Mouse (Mus musculus) stomach, postnatal 0 days (tissue): ENCODE data around the gene Gpr18. TPM values are rescaled to one million over a fixed set of nuclear protein-coding genes. Genes with fewer than 3 reads are reported as not detected.

ENCODE experiments used
- ATAC-seq: fragments of 200-750 bp; cut with Nextera tagmentation; 2 replicates; pipeline ENCODE4 v1.8.0; 2017; ENCODE audit not compliant: low FRiP score, low TSS enrichment
- DNase-seq: peaks from one replicate; pipeline ENCODE4 v3.0.0-alpha.2; 2016; ENCODE audit warnings: low spot score
- H3K27ac ChIP-seq: fragments of 300-500 bp; sonication (generic); replicated peaks from 2 replicates; pipeline ENCODE4 v1.5.1; 2014; ENCODE audit warnings: mild to moderate bottlenecking, control low read depth
- H3K27me3 ChIP-seq: fragments of 300-500 bp; sonication (generic); 2 replicates; pipeline ENCODE4 v1.6.1; 2014; ENCODE audit warnings: low read length; ENCODE audit not compliant: control insufficient read depth, insufficient read depth
- H3K36me3 ChIP-seq: fragments of 300-500 bp; sonication (generic); 2 replicates; pipeline ENCODE4 v1.6.1; 2014; ENCODE audit warnings: low read length, mixed read lengths; ENCODE audit not compliant: control insufficient read depth, insufficient read depth
- H3K4me1 ChIP-seq: fragments of 300-500 bp; sonication (generic); replicated peaks from 2 replicates; pipeline ENCODE4 v1.6.1; 2014; ENCODE audit warnings: antibody characterized with exemption; ENCODE audit not compliant: control insufficient read depth, insufficient read depth
- H3K4me2 ChIP-seq: fragments of 300-500 bp; sonication (generic); replicated peaks from 2 replicates; pipeline ENCODE4 v1.6.1; 2014; ENCODE audit warnings: low read depth, mild to moderate bottlenecking, control low read depth, moderate library complexity
- H3K4me3 ChIP-seq: fragments of 300-500 bp; sonication (generic); 2 replicates; pipeline ENCODE4 v1.5.1; 2014; ENCODE audit warnings: low read depth, low read length, control low read depth
- H3K9ac ChIP-seq: fragments of 300-500 bp; sonication (generic); 2 replicates; pipeline ENCODE4 v1.6.1; 2014; ENCODE audit warnings: mild to moderate bottlenecking, low read length, control low read depth, mixed read lengths
- H3K9me3 ChIP-seq: fragments of 300-500 bp; sonication (generic); 2 replicates; pipeline ENCODE4 v1.6.1; 2016; ENCODE audit warnings: low read length; ENCODE audit not compliant: control insufficient read depth
- CTCF ChIP-seq: IDR thresholded peaks from 2 replicates; pipeline ENCODE4 v1.5.1; 2016; ENCODE audit warnings: antibody characterized with exemption, low read depth, mild to moderate bottlenecking, moderate library complexity
- EP300 ChIP-seq: optimal IDR thresholded peaks from 2 replicates; pipeline ENCODE3; 2016; ENCODE audit warnings: antibody characterized with exemption
- WGBS: fragments of 180-500 bp; shearing (Covaris S2); extraction: QIAGEN DNeasy Blood & Tissue Kit; methylation state at CpG from one replicate; pipeline ENCODE4 v1.1.7; 2014; 5-methylcytosine and 5-hydroxymethylcytosine counted together
- polyA plus RNA-seq: library from polyadenylated mRNA; unstranded; fragments of >200 nt; fragmentation: Nextera tagmentation; extraction: Ambion mirVana; gene quantifications from 2 replicates; pipeline ENCODE4 v1.2.1, GENCODE M21; 2015

Gene Gpr18
- polyA plus RNA-seq, 1 experiment from 2014 or later: 0.06 TPM

- WGBS: 71% methylated on average over 8 of the region's 8 CpGs
- Histone ChIP-seq H3K27me3 (no peaks in the 10 kb centered on the region), H3K4me2 (no peak overlapping the region), H3K4me3 (no peak overlapping the region), H3K36me3 (peaks cover 9% of the 10 kb centered on the region; the same call in 1 of the 2 replicates), H3K4me1 (no peaks in the 10 kb centered on the region), H3K27ac (no peak overlapping the region), H3K9ac (no peak overlapping the region), H3K9me3 (no peaks in the 10 kb centered on the region)
- ATAC-seq: no peak
- TF ChIP-seq CTCF: no peak
- TF ChIP-seq EP300: no peak
- DNase-seq: no peak
Measured at GRCm38 (mm10) chr14:121906341-121906991, 9.1 kb downstream of the Gpr18 start.

GRCm38 (mm10) chr14:121904754-121905153, 10.8 kb downstream of the Gpr18 start:
- TF ChIP-seq EP300 (no peak), CTCF (no peak)
- H3K4me1 ChIP-seq: no peaks in the 10 kb centered on the region
- DNase-seq: no peak
- no peak for ATAC-seq
- H3K9me3 ChIP-seq: no peaks in the 10 kb centered on the region
- WGBS: 29% methylated on average over 3 of the region's 3 CpGs
- H3K4me2 ChIP-seq: no peak overlapping the region
- H3K9ac ChIP-seq: no peak overlapping the region
- no peak overlapping the region for H3K27ac ChIP-seq
- peaks cover 6% of the 10 kb centered on the region; the same call in 1 of the 2 replicates for H3K36me3 ChIP-seq
- H3K4me3 ChIP-seq: no peak overlapping the region
- no peaks in the 10 kb centered on the region for H3K27me3 ChIP-seq

- no peaks in the 10 kb centered on the region for H3K9me3 ChIP-seq
- no peaks in the 10 kb centered on the region for H3K4me1 ChIP-seq
- no peak overlapping the region for H3K4me3 ChIP-seq
- H3K9ac ChIP-seq: no peak overlapping the region
- no peak for TF ChIP-seq CTCF
- TF ChIP-seq EP300: no peak
- H3K36me3 ChIP-seq: peaks cover 6% of the 10 kb centered on the region; the same call in 1 of the 2 replicates
- DNase-seq (no peak), ATAC-seq (no peak)
- H3K27me3 ChIP-seq: no peaks in the 10 kb centered on the region
- 81% methylated on average over 7 of the region's 7 CpGs for WGBS
- H3K4me2 ChIP-seq: no peak overlapping the region
- no peak overlapping the region for H3K27ac ChIP-seq
Measured at GRCm38 (mm10) chr14:121903381-121903876, 12.2 kb downstream of the Gpr18 start.

- 94% methylated on average over 6 of the region's 6 CpGs for WGBS
- Histone ChIP-seq H3K4me3 (no peak overlapping the region), H3K9ac (no peak overlapping the region), H3K27me3 (no peaks in the 10 kb centered on the region), H3K4me1 (no peaks in the 10 kb centered on the region), H3K27ac (no peak overlapping the region), H3K36me3 (no peaks in the 10 kb centered on the region), H3K9me3 (no peaks in the 10 kb centered on the region), H3K4me2 (no peak overlapping the region)
- TF ChIP-seq EP300 (no peak), CTCF (no peak)
- DNase-seq (no peak), ATAC-seq (no peak)
Measured at GRCm38 (mm10) chr14:121901511-121901910, 14.1 kb downstream of the Gpr18 start.

GRCm38 (mm10) chr14:121899071-121899470, 16.5 kb downstream of the Gpr18 start:
- no peaks in the 10 kb centered on the region for H3K27me3 ChIP-seq
- no peak overlapping the region for H3K27ac ChIP-seq
- no peak overlapping the region for H3K4me3 ChIP-seq
- no peak for TF ChIP-seq EP300
- no peak for TF ChIP-seq CTCF
- no peak overlapping the region for H3K4me2 ChIP-seq
- no peak for ATAC-seq
- DNase-seq: no peak
- WGBS: 55% methylated on average over 3 of the region's 3 CpGs
- H3K9me3 ChIP-seq: no peaks in the 10 kb centered on the region
- H3K9ac ChIP-seq: no peak overlapping the region
- no peaks in the 10 kb centered on the region for H3K4me1 ChIP-seq
- no peaks in the 10 kb centered on the region for H3K36me3 ChIP-seq

- no peak for ATAC-seq
- 84% methylated on average over 11 of the region's 11 CpGs for WGBS
- Histone ChIP-seq H3K36me3 (no peaks in the 10 kb centered on the region), H3K27me3 (no peaks in the 10 kb centered on the region), H3K9me3 (no peaks in the 10 kb centered on the region), H3K4me3 (no peak overlapping the region), H3K4me2 (no peak overlapping the region), H3K9ac (no peak overlapping the region), H3K4me1 (no peaks in the 10 kb centered on the region), H3K27ac (no peak overlapping the region)
- DNase-seq: no peak
- TF ChIP-seq CTCF (no peak), EP300 (no peak)
Measured at GRCm38 (mm10) chr14:121898509-121898908, 17.1 kb downstream of the Gpr18 start.
